Mouse (Mus musculus): ENCODE measurements around the gene Plau.

GRCm38 (mm10) chr14:20836171-20836904 lies at the start of gene Plau:
- TF ChIP-seq POLR2A (IDR thresholded peaks at IDR 0.05; ENCODE audit: low read depth, low read length) (peak; percentile 99), CTCF (IDR thresholded peaks at IDR 0.05; ENCODE audit: borderline replicate concordance, insufficient read depth, low read length) (no peak)
